Mouse (Mus musculus) brown adipose tissue, adult 24 weeks (tissue): ENCODE results near the gene Ccl3. TPM values are rescaled to one million over a fixed set of nuclear protein-coding genes. Genes with fewer than 3 reads are reported as not detected.

ENCODE experiments used
- H3K27ac ChIP-seq: fragments of 200-500 bp; replicated peaks from 2 replicates; pipeline ENCODE4 v1.5.1; 2012; ENCODE audit warnings: low read depth, mild to moderate bottlenecking, low read length
- H3K4me1 ChIP-seq: fragments of 200-500 bp; 2 replicates; pipeline ENCODE4 v1.6.1; 2012; ENCODE audit warnings: low read length, mixed read lengths; ENCODE audit not compliant: control insufficient read depth, insufficient read depth, insufficient read length
- H3K4me3 ChIP-seq: fragments of 200-500 bp; 2 replicates; pipeline ENCODE4 v1.5.1; 2012; ENCODE audit warnings: low read depth, mild to moderate bottlenecking, low read length, moderate library complexity; ENCODE audit not compliant: insufficient read depth
- polyA plus RNA-seq: library from polyadenylated mRNA; stranded (reverse); fragments of >200 nt; gene quantifications from 2 replicates; pipeline ENCODE4 v1.2.4, GENCODE M21; 2012; ENCODE audit not compliant: missing spikeins, insufficient read depth, insufficient read length

The Ccl3 gene
- polyA plus RNA-seq, 1 experiment: 4.1 TPM

DNA sequence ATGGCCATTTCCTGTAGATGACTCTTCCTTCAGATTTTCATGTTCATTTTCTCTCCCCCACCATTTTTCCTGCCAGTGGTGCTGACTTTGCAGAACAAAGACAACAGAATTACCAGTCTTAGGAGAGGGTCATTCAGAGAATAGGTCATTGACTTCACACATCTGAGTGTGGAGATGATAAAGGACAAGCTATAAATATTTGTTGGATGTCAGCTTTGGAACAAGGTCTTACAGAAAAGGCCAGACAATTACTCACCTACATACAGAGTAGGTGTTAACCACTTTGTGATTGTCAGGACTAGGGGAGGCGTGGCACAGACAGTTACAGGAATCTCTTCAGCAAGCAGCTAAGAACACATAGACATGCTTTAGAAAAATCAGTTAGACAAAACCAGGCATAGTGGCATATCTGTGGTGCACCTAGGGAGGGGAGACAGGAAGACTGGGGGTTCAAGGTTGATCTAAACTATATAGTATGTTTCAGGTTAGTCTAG lies 12.4 kb downstream of the Ccl3 start:
- H3K27ac ChIP-seq: no peak overlapping the region

GRCm38 (mm10) chr11:83634898-83635297 lies 14.3 kb downstream of the Ccl3 start:
- H3K4me3 ChIP-seq: no peak overlapping the region
- no peaks in the 10 kb centered on the region for H3K4me1 ChIP-seq
- no peak overlapping the region for H3K27ac ChIP-seq

More for the DNA sequence above, 12.4 kb downstream of the Ccl3 start:
- no peak overlapping the region for H3K4me3 ChIP-seq
- H3K4me1 ChIP-seq: no peaks in the 10 kb centered on the region

GRCm38 (mm10) chr11:83634425-83634824 lies 14.7 kb downstream of the Ccl3 start:
- Histone ChIP-seq H3K27ac (no peak overlapping the region), H3K4me3 (no peak overlapping the region), H3K4me1 (no peaks in the 10 kb centered on the region)

DNA sequence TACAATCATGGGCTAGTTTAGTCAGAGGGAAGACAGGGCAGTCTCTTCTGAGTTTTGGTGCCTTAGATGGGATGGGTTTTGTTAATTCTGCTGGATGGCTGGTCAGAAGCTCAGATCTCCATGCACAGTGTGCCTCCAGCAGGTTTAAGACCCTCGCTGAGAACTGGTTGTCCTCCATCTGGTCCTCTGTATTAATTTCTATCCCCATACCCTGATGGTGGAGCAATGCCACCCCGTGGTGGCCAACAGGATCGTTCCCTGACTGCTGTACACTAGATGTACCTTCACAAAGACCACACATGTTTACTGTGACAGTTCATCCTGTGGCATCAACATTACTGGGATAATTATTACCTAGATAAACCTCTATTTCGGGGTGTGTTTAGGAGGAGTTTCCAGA lies 16.4 kb downstream of the Ccl3 start:
- H3K4me1 ChIP-seq: no peaks in the 10 kb centered on the region
- no peak overlapping the region for H3K4me3 ChIP-seq
- H3K27ac ChIP-seq: no peak overlapping the region

- no peaks in the 10 kb centered on the region for H3K4me1 ChIP-seq
- H3K27ac ChIP-seq: peak overlapping the region; percentile 62
- no peak overlapping the region for H3K4me3 ChIP-seq
Measured at GRCm38 (mm10) chr11:83631065-83631464, 18.1 kb downstream of the Ccl3 start.

GRCm38 (mm10) chr11:83630630-83631029 lies 18.5 kb downstream of the Ccl3 start:
- Histone ChIP-seq H3K27ac (peak overlapping the region; percentile 7; the same call in 1 of the 2 replicates), H3K4me3 (no peak overlapping the region)

DNA sequence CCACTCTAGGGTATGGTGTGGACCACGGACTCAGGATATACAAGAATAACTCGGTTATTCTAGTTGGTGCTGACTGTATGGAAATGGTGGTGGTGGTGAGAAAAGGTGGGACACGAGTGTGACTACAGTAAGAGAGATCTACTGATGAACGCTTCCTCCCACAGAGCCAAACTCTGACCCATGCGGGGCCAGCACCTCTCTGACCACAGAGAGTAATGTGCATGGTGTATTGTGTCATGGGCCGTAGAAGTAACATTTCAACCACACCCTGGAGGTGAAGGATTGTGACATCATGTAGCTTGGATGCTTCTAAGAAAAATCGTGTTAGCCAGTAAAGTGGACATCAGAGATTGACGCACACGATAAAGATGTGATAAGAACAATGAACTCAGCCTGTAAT lies 20.3 kb downstream of the Ccl3 start:
- Histone ChIP-seq H3K4me1 (no peaks in the 10 kb centered on the region), H3K4me3 (no peak overlapping the region), H3K27ac (no peak overlapping the region)

More at GRCm38 (mm10) chr11:83630630-83631029, 18.5 kb downstream of the Ccl3 start:
- H3K4me1 ChIP-seq: no peaks in the 10 kb centered on the region

DNA sequence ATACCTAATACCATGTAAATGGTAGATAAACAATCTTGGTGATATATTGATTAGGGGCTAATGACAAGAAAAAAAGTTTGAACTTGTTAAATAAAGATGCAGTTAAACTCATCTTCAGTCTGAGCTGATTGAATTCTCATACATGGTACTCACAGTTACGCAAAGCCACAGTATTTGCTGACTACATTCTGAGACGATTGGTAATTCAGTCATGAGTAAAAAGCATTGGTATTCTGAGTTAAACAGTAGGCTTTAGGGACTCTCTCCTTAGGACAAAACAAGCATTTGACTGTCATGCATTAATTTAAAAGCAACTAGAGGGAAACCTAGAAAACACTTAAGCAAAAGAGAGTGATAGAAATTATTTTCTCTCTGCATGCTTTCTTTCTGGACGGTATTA lies 25.6 kb downstream of the Ccl3 start:
- H3K4me3 ChIP-seq: no peak overlapping the region
- H3K4me1 ChIP-seq: no peaks in the 10 kb centered on the region
- H3K27ac ChIP-seq: no peak overlapping the region

- Histone ChIP-seq H3K4me1 (no peaks in the 10 kb centered on the region), H3K27ac (no peak overlapping the region), H3K4me3 (no peak overlapping the region)
Measured at GRCm38 (mm10) chr11:83619037-83619436, 30.1 kb downstream of the Ccl3 start.

DNA sequence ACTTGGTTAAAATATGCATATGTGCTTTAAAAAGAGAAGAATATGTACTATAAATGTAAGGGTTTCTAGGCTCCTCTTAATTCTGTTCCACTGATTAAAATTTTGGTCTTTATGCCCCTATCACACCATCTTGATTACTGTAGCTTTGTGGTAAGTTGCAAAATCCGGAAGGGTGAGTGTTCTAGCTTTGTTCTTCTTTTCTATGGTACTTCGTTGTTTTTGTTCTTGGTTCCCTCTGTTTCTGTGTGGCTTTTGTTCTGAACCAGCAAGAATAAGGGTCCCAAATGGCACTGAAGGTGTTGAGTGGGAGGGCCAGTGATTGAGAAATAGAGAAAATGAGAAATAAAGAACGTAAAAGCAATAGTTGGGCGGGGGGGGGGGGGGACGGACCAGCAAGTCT lies 30.9 kb downstream of the Ccl3 start:
- no peak overlapping the region for H3K4me3 ChIP-seq
- H3K27ac ChIP-seq: no peak overlapping the region; the same call in 1 of the 2 replicates
- H3K4me1 ChIP-seq: no peaks in the 10 kb centered on the region

- Histone ChIP-seq H3K4me3 (no peak overlapping the region), H3K27ac (0 out of 2 replicates have a peak overlapping the region, but pooled peaks have one; percentile 3), H3K4me1 (no peaks in the 10 kb centered on the region)
Measured at GRCm38 (mm10) chr11:83616586-83616985, 32.6 kb downstream of the Ccl3 start.

GRCm38 (mm10) chr11:83610900-83611299 lies 38.3 kb downstream of the Ccl3 start:
- Histone ChIP-seq H3K4me3 (no peak overlapping the region), H3K4me1 (no peaks in the 10 kb centered on the region), H3K27ac (no peak overlapping the region)

GRCm38 (mm10) chr11:83606396-83606795 lies 42.8 kb downstream of the Ccl3 start:
- Histone ChIP-seq H3K4me1 (no peaks in the 10 kb centered on the region), H3K27ac (no peak overlapping the region), H3K4me3 (no peak overlapping the region)

DNA sequence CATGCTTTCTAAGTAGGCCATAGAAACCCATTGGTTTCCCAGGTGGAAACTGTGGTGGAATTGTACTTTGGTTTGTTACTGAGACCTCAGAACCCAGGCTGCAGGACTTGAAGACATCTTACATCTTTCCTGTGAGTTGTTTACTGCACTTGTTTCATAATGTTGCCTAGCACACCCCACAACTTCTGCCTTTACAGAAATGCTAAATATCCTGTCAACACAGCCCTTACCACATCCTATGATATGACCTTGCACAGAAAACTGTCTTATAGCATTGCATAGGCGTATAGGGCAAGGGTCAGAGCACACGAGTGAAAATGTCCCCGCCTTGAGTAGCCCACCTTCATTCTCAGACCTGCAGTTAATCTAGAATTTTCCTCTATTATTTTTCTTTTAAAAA lies 43.6 kb downstream of the Ccl3 start:
- no peaks in the 10 kb centered on the region for H3K4me1 ChIP-seq
- no peak overlapping the region for H3K27ac ChIP-seq
- no peak overlapping the region for H3K4me3 ChIP-seq

- Histone ChIP-seq H3K4me3 (no peak overlapping the region), H3K4me1 (no peaks in the 10 kb centered on the region), H3K27ac (no peak overlapping the region)
Measured at GRCm38 (mm10) chr11:83604698-83605097, 44.5 kb downstream of the Ccl3 start.

DNA sequence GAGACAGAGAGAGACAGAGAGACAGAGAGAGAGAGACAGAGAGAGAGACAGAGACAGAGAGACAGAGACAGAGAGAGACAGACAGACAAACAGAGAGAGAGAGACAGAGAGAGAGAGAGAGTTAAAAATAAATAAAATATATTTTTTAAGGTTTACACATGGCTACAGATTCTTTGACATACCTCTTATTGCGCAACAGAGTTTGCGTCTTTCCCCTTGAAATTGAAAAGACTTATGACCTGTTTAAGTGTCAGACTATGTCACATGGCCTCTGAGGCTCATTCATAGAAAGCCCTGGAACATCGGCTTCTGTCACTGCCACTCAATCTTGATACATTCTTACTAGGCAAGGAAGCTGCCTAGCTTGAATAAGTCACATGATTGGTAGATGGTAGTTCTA lies 45.8 kb downstream of the Ccl3 start:
- Histone ChIP-seq H3K4me3 (no peak overlapping the region), H3K27ac (no peak overlapping the region), H3K4me1 (no peaks in the 10 kb centered on the region)

DNA sequence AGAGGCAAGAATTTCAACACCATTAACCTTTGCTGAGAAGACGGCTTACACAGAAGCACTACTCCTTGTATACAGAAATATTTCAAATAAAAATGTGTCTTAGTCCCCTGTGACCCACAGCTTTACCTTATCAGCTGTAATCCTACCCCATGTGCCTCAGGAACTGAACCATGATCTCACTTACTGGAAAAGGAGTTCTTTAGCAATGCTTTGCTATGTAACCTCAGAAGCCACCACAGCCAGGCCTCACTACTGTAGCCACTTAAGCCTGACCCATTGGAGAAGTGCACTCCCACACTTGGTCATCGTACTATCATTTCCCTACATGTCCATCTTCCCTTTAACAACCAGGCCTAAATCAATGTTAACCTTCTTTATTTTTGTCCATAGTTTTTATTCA lies 48.6 kb downstream of the Ccl3 start:
- H3K4me3 ChIP-seq: no peak overlapping the region
- H3K4me1 ChIP-seq: no peaks in the 10 kb centered on the region
- H3K27ac ChIP-seq: no peak overlapping the region
